ENCODE assay signal across 7 mouse cellular contexts in genomic region chr13:33965056-33966024, GRCm38 (mm10). TPM values are rescaled to one million over a fixed set of nuclear protein-coding genes. Genes with fewer than 3 reads are reported as not detected.
A peak's percentile ranks its signal among the peaks of the same experiment; 100 is the strongest.
DNase-seq lines count a peak whose midpoint lies in the region; ATAC-seq and TF ChIP-seq lines count a peak whose summit lies in the region.

No protein-coding gene starts in this region.

- ATAC-seq in embryonic facial prominence, embryonic 13.5 days (ENCODE audit: insufficient number of reproducible peaks, insufficient read depth, low FRiP score, low TSS enrichment, low read depth) = peak; percentile 48; the same call in 1 of the 2 replicates
- 0 out of 2 replicates have a peak, but pooled peaks have one; percentile 7 for ATAC-seq in hindbrain, embryonic 16.5 days
- peak; percentile 71 for ATAC-seq in lung, postnatal 0 days
- ATAC-seq in stomach, embryonic 16.5 days (ENCODE audit: insufficient read depth, low FRiP score) = peak; percentile 60

- H3K27me3 ChIP-seq in embryonic facial prominence, embryonic 13.5 days = no peaks in the 10 kb centered on the region
- no peaks in the 10 kb centered on the region for H3K27me3 ChIP-seq in hindbrain, embryonic 16.5 days (replicated peaks; ENCODE audit: control insufficient read depth, insufficient read depth, low read length)
- no peaks in the 10 kb centered on the region for H3K27me3 ChIP-seq in lung, postnatal 0 days (replicated peaks; ENCODE audit: insufficient read depth, low read length)
- H3K27me3 ChIP-seq in stomach, embryonic 16.5 days (ENCODE audit: control insufficient read depth, insufficient read depth, low read length) = no peaks in the 10 kb centered on the region

- no peaks in the 10 kb centered on the region for H3K36me3 ChIP-seq in embryonic facial prominence, embryonic 13.5 days
- H3K36me3 ChIP-seq in hindbrain, embryonic 16.5 days (ENCODE audit: control insufficient read depth, insufficient read depth, low read length) = no peaks in the 10 kb centered on the region
- no peaks in the 10 kb centered on the region for H3K36me3 ChIP-seq in lung, postnatal 0 days (ENCODE audit: insufficient read depth, low read length)
- no peaks in the 10 kb centered on the region for H3K36me3 ChIP-seq in stomach, embryonic 16.5 days (ENCODE audit: control insufficient read depth, insufficient read depth, low read length)

- H3K4me1 ChIP-seq in embryonic facial prominence, embryonic 13.5 days = peaks cover 8% of the 10 kb centered on the region
- peaks cover 2% of the 10 kb centered on the region; the same call in 1 of the 2 replicates for H3K4me1 ChIP-seq in hindbrain, embryonic 16.5 days (ENCODE audit: control insufficient read depth, insufficient read depth, low read depth, low read length)
- H3K4me1 ChIP-seq in lung, postnatal 0 days (ENCODE audit: insufficient read depth, low read depth, low read length) = no peaks in the 10 kb centered on the region; the same call in 1 of the 2 replicates
- H3K4me1 ChIP-seq in stomach, embryonic 16.5 days (ENCODE audit: control insufficient read depth, insufficient read depth, low read length) = peaks cover 12% of the 10 kb centered on the region

- peak overlapping the region; percentile 74 for H3K9ac ChIP-seq in embryonic facial prominence, embryonic 13.5 days
- peak overlapping the region; percentile 66 for H3K9ac ChIP-seq in hindbrain, embryonic 16.5 days (ENCODE audit: low read depth, low read length)
- peak overlapping the region; percentile 59 for H3K9ac ChIP-seq in lung, postnatal 0 days (replicated peaks; ENCODE audit: low read depth)
- peak overlapping the region; percentile 84 for H3K9ac ChIP-seq in stomach, embryonic 16.5 days (ENCODE audit: low read length)

- peak; percentile 73 for DNase-seq in 416B (ENCODE audit: low read depth)
- peak; percentile 32 for DNase-seq in CD4-positive, CD25-positive, alpha-beta regulatory T cell, adult 2 months (ENCODE audit: low read depth, low spot score)
- peak; percentile 79 for DNase-seq in lung, postnatal 0 days (ENCODE audit: low spot score)
- no peak for DNase-seq in thymus, postnatal 25 days

- peak overlapping the region; percentile 72 for H3K4me2 ChIP-seq in embryonic facial prominence, embryonic 13.5 days
- peak overlapping the region; percentile 77 for H3K4me2 ChIP-seq in hindbrain, embryonic 16.5 days (ENCODE audit: low read length)
- peak overlapping the region; percentile 69 for H3K4me2 ChIP-seq in lung, postnatal 0 days (replicated peaks; ENCODE audit: low read depth, low read length)
- peak overlapping the region; percentile 70 for H3K4me2 ChIP-seq in stomach, embryonic 16.5 days (ENCODE audit: low read depth, low read length)

- peak overlapping the region; percentile 60 for H3K4me3 ChIP-seq in embryonic facial prominence, embryonic 13.5 days
- peak overlapping the region; percentile 54 for H3K4me3 ChIP-seq in hindbrain, embryonic 16.5 days (ENCODE audit: low read length)
- peak overlapping the region; percentile 53 for H3K4me3 ChIP-seq in lung, postnatal 0 days (ENCODE audit: low read depth, low read length)
- peak overlapping the region; percentile 65 for H3K4me3 ChIP-seq in stomach, embryonic 16.5 days (replicated peaks; ENCODE audit: low read length)

- TF ChIP-seq EP300 in lung, postnatal 0 days (IDR thresholded peaks at IDR 0.05) = 0 out of 2 replicates have a peak, but pooled peaks have one; percentile 15

- H3K27ac ChIP-seq in embryonic facial prominence, embryonic 13.5 days = peak overlapping the region; percentile 90
- peak overlapping the region; percentile 81 for H3K27ac ChIP-seq in hindbrain, embryonic 16.5 days (ENCODE audit: low read depth, low read length)
- H3K27ac ChIP-seq in lung, postnatal 0 days (ENCODE audit: low read length) = peak overlapping the region; percentile 89
- peak overlapping the region; percentile 97 for H3K27ac ChIP-seq in stomach, embryonic 16.5 days (ENCODE audit: low read length)

- H3K9me3 ChIP-seq in embryonic facial prominence, embryonic 13.5 days = no peaks in the 10 kb centered on the region
- no peaks in the 10 kb centered on the region for H3K9me3 ChIP-seq in hindbrain, embryonic 16.5 days (ENCODE audit: control insufficient read depth, low read length)
- no peaks in the 10 kb centered on the region for H3K9me3 ChIP-seq in lung, postnatal 0 days (ENCODE audit: low read length)
- no peaks in the 10 kb centered on the region for H3K9me3 ChIP-seq in stomach, embryonic 16.5 days (replicated peaks; ENCODE audit: control insufficient read depth, low read length)

- no peak for TF ChIP-seq CTCF in lung, postnatal 0 days (IDR thresholded peaks at IDR 0.05)

- WGBS in embryonic facial prominence, embryonic 13.5 days = 16% methylated on average over 14 of the region's 14 CpGs
- WGBS in hindbrain, embryonic 16.5 days = 25% methylated on average over 14 of the region's 14 CpGs
- WGBS in lung, postnatal 0 days = 4% methylated on average over 14 of the region's 14 CpGs
- 7% methylated on average over 14 of the region's 14 CpGs for WGBS in stomach, embryonic 16.5 days

RNA-seq across cellular contexts. Expression of gene Nqo2, which starts 0.9 kb away (rescaled TPM):
- 13.0 and 14.0 TPM in 2 replicates for polyA plus RNA-seq in embryonic facial prominence, embryonic 13.5 days (2015; fragmentation: Nextera tagmentation; extraction: Ambion mirVana)
- polyA plus RNA-seq in hindbrain, embryonic 16.5 days (2015; fragmentation: Nextera tagmentation; extraction: Ambion mirVana) = 11.7 TPM in 2 replicates
- 18.4 and 21.0 TPM in 2 replicates for polyA plus RNA-seq in lung, postnatal 0 days (2015; fragmentation: Nextera tagmentation; extraction: Ambion mirVana)
- 27.0 and 27.6 TPM in 2 replicates for polyA plus RNA-seq in stomach, embryonic 16.5 days (2015; fragmentation: Nextera tagmentation; extraction: Ambion mirVana)

RNA-seq across cellular contexts. Expression of gene Ripk1, which starts 36.8 kb away (rescaled TPM):
- 14.8 and 17.3 TPM in 2 replicates for polyA plus RNA-seq in embryonic facial prominence, embryonic 13.5 days (2015; fragmentation: Nextera tagmentation; extraction: Ambion mirVana)
- 5.9 and 7.0 TPM in 2 replicates for polyA plus RNA-seq in hindbrain, embryonic 16.5 days (2015; fragmentation: Nextera tagmentation; extraction: Ambion mirVana)
- 17.7 and 21.2 TPM in 2 replicates for polyA plus RNA-seq in lung, postnatal 0 days (2015; fragmentation: Nextera tagmentation; extraction: Ambion mirVana)
- polyA plus RNA-seq in stomach, embryonic 16.5 days (2015; fragmentation: Nextera tagmentation; extraction: Ambion mirVana) = 17.8 TPM in 2 replicates

RNA-seq across cellular contexts. Expression of gene Serpinb6a, which starts 37.3 kb away (rescaled TPM):
- 71.2 and 74.5 TPM in 2 replicates for polyA plus RNA-seq in embryonic facial prominence, embryonic 13.5 days (2015; fragmentation: Nextera tagmentation; extraction: Ambion mirVana)
- polyA plus RNA-seq in hindbrain, embryonic 16.5 days (2015; fragmentation: Nextera tagmentation; extraction: Ambion mirVana) = 40.0 and 42.2 TPM in 2 replicates
- polyA plus RNA-seq in lung, postnatal 0 days (2015; fragmentation: Nextera tagmentation; extraction: Ambion mirVana) = 94.5 and 94.8 TPM in 2 replicates
- polyA plus RNA-seq in stomach, embryonic 16.5 days (2015; fragmentation: Nextera tagmentation; extraction: Ambion mirVana) = 66.4 and 75.2 TPM in 2 replicates

RNA-seq across cellular contexts. Expression of gene Serpinb6c, which starts 59.8 kb away (rescaled TPM):
- not detected in 2 replicates for polyA plus RNA-seq in embryonic facial prominence, embryonic 13.5 days (2015; fragmentation: Nextera tagmentation; extraction: Ambion mirVana)
- 0.11 and 0.24 TPM in 2 replicates for polyA plus RNA-seq in hindbrain, embryonic 16.5 days (2015; fragmentation: Nextera tagmentation; extraction: Ambion mirVana)
- not detected in 2 replicates for polyA plus RNA-seq in lung, postnatal 0 days (2015; fragmentation: Nextera tagmentation; extraction: Ambion mirVana)
- polyA plus RNA-seq in stomach, embryonic 16.5 days (2015; fragmentation: Nextera tagmentation; extraction: Ambion mirVana) = not detected in 2 replicates

Comparison
In these comparisons a context has a peak if more than half of its experiments do, and no peak if none do; other contexts are left out.
1. ATAC-seq: peak in every context shown above with its lines; median percentile 71 in lung, postnatal 0 days; 60 in stomach, embryonic 16.5 days; 48 in embryonic facial prominence, embryonic 13.5 days; 7 in hindbrain, embryonic 16.5 days.